Mouse (Mus musculus) MEL (cell line): ENCODE results near the gene Eef2. TPM values are rescaled to one million over a fixed set of nuclear protein-coding genes. Genes with fewer than 3 reads are reported as not detected.

Experiments
- DNase-seq: peaks from one replicate; pipeline ENCODE4 v3.0.0; 2011; ENCODE audit warnings: low read depth, low spot score
- H3K27ac ChIP-seq: 2 replicates; pipeline ENCODE4 v1.5.1; 2012; ENCODE audit warnings: low read depth, mild to moderate bottlenecking, control low read depth, low read length, moderate library complexity; ENCODE audit not compliant: control insufficient read depth
- H3K27me3 ChIP-seq, 2 experiments: fragments of 150-350 bp in 1 of 2; sonication (generic) in 1 of 2; 2 replicates each; pipeline ENCODE4 v1.6.1; 2012; ENCODE audit warnings: low read length in 2 of 2, mild to moderate bottlenecking in 2 of 2, improper control_type of control experiment in 1 of 2, moderate library complexity in 1 of 2; ENCODE audit not compliant: insufficient read depth in 2 of 2, control insufficient read depth in 1 of 2
- H3K36me3 ChIP-seq, 2 experiments: 2 replicates each; pipeline ENCODE4 v1.6.1; 2012 to 2014; ENCODE audit warnings: low read length in 2 of 2, improper control_type of control experiment in 1 of 2, inconsistent platforms in 1 of 2, mild to moderate bottlenecking in 1 of 2; ENCODE audit not compliant: insufficient read depth in 2 of 2, control insufficient read depth in 1 of 2
- H3K4me1 ChIP-seq, 2 experiments: fragments of 150-350 bp in 1 of 2; sonication (generic) in 1 of 2; 2 replicates each; pipeline ENCODE4 v1.6.1; 2012; ENCODE audit warnings: low read length in 2 of 2, improper control_type of control experiment in 1 of 2, mild to moderate bottlenecking in 1 of 2; ENCODE audit not compliant: insufficient read depth in 2 of 2, control insufficient read depth in 1 of 2
- H3K4me3 ChIP-seq, 2 experiments: fragments of 150-350 bp in 1 of 2; sonication (generic) in 1 of 2; 2 replicates each; pipeline ENCODE4 v1.5.1; 2012; ENCODE audit warnings: low read depth in 2 of 2, low read length in 2 of 2, mild to moderate bottlenecking in 2 of 2, moderate library complexity in 2 of 2, control low read depth in 1 of 2, improper control_type of control experiment in 1 of 2; ENCODE audit not compliant: control insufficient read depth in 1 of 2, insufficient read depth in 1 of 2
- H3K79me2 ChIP-seq: 2 replicates; pipeline ENCODE4 v1.6.1; 2012; ENCODE audit warnings: mild to moderate bottlenecking, low read length, moderate library complexity; ENCODE audit not compliant: control insufficient read depth, poor library complexity, insufficient read depth
- H3K9ac ChIP-seq: 2 replicates; pipeline ENCODE4 v1.6.1; 2012; ENCODE audit warnings: low read depth, mild to moderate bottlenecking, control low read depth, low read length, moderate library complexity; ENCODE audit not compliant: control insufficient read depth, poor library complexity, severe bottlenecking
- H3K9me3 ChIP-seq: fragments of 150-350 bp; sonication (generic); replicated peaks from 2 replicates; pipeline ENCODE4 v1.6.1; 2012; ENCODE audit warnings: mild to moderate bottlenecking, low read length, improper control_type of control experiment, moderate library complexity; ENCODE audit not compliant: insufficient read depth
- BHLHE40 ChIP-seq: IDR thresholded peaks from 2 replicates; pipeline ENCODE4 v1.6.1; 2012; ENCODE audit warnings: low read depth, mild to moderate bottlenecking, inconsistent platforms, low read length, improper control_type of control experiment, borderline replicate concordance
- CHD1 ChIP-seq: IDR thresholded peaks from 2 replicates; pipeline ENCODE4 v1.6.1; 2012; ENCODE audit warnings: low read depth, mild to moderate bottlenecking, inconsistent platforms, low read length, improper control_type of control experiment
- CHD2 ChIP-seq: IDR thresholded peaks from 2 replicates; pipeline ENCODE4 v1.6.1; 2011; ENCODE audit warnings: low read length, improper control_type of control experiment
- CTCF ChIP-seq, 3 experiments: IDR thresholded peaks in 2 of 3; conservative IDR thresholded peaks in 1 of 3; 2 replicates each; pipeline ENCODE4 v1.5.1; 2011 to 2012; ENCODE audit warnings: low read length in 3 of 3, low read depth in 2 of 3, mild to moderate bottlenecking in 2 of 3, improper control_type of control experiment in 1 of 3, inconsistent platforms in 1 of 3, mixed read lengths in 1 of 3, moderate library complexity in 1 of 3; ENCODE audit not compliant: control insufficient read depth in 1 of 3, insufficient read depth in 1 of 3, poor library complexity in 1 of 3, severe bottlenecking in 1 of 3
- E2F4 ChIP-seq: IDR thresholded peaks from 2 replicates; pipeline ENCODE4 v1.6.1; 2011; ENCODE audit warnings: low read depth, low read length, improper control_type of control experiment, borderline replicate concordance
- ELF1 ChIP-seq: IDR thresholded peaks from 2 replicates; pipeline ENCODE4 v1.6.1; 2014; ENCODE audit warnings: low read depth, mild to moderate bottlenecking, inconsistent platforms, low read length, improper control_type of control experiment, moderate library complexity
- EP300 ChIP-seq, 2 experiments: IDR thresholded peaks; 2 replicates each; pipeline ENCODE4 v1.6.1; 2011; ENCODE audit warnings: improper control_type of control experiment in 2 of 2, low read length in 2 of 2, low read depth in 1 of 2, mild to moderate bottlenecking in 1 of 2
- GABPA ChIP-seq: IDR thresholded peaks from 2 replicates; pipeline ENCODE4 v1.6.1; 2012; ENCODE audit warnings: low read depth, mild to moderate bottlenecking, inconsistent platforms, low read length, improper control_type of control experiment, moderate library complexity
- HCFC1 ChIP-seq: IDR thresholded peaks from 2 replicates; pipeline ENCODE4 v1.6.1; 2012; ENCODE audit warnings: low read depth, mild to moderate bottlenecking, inconsistent platforms, low read length, improper control_type of control experiment, moderate library complexity
- JUND ChIP-seq: IDR thresholded peaks from 2 replicates; pipeline ENCODE4 v1.6.1; 2011; ENCODE audit warnings: low read depth, mild to moderate bottlenecking, improper control_type of control experiment, low read length
- KAT2A ChIP-seq: conservative IDR thresholded peaks from 2 replicates; pipeline ENCODE4 v1.6.1; 2012; ENCODE audit warnings: low read depth, low read length, improper control_type of control experiment, inconsistent platforms
- MAX ChIP-seq: IDR thresholded peaks from 2 replicates; pipeline ENCODE4 v1.6.1; 2011; ENCODE audit warnings: low read length, improper control_type of control experiment
- MAZ ChIP-seq: IDR thresholded peaks from 2 replicates; pipeline ENCODE4 v1.6.1; 2012; ENCODE audit warnings: low read depth, mild to moderate bottlenecking, inconsistent platforms, low read length, improper control_type of control experiment
- MEF2A ChIP-seq: IDR thresholded peaks from 2 replicates; pipeline ENCODE4 v1.6.1; 2014; ENCODE audit warnings: low read depth, mild to moderate bottlenecking, inconsistent platforms, low read length, improper control_type of control experiment; ENCODE audit not compliant: poor library complexity, insufficient replicate concordance, severe bottlenecking; ENCODE audit errors: extremely low read depth
- MXI1 ChIP-seq: IDR thresholded peaks from 2 replicates; pipeline ENCODE4 v1.6.1; 2011; ENCODE audit warnings: mild to moderate bottlenecking, low read depth, low read length, improper control_type of control experiment
- NELFE ChIP-seq: IDR thresholded peaks from 2 replicates; pipeline ENCODE4 v1.6.1; 2011; ENCODE audit warnings: low read depth, low read length, improper control_type of control experiment
- NRF1 ChIP-seq: IDR thresholded peaks from 2 replicates; pipeline ENCODE4 v1.6.1; 2014; ENCODE audit warnings: low read depth, mild to moderate bottlenecking, inconsistent platforms, low read length, improper control_type of control experiment, moderate library complexity; ENCODE audit not compliant: poor library complexity, insufficient read depth, severe bottlenecking
- POLR2A ChIP-seq, 2 experiments: IDR thresholded peaks; 2 replicates each; pipeline ENCODE4 v1.6.1; 2011 to 2012; ENCODE audit warnings: low read length in 2 of 2, mild to moderate bottlenecking in 2 of 2, control low read depth in 1 of 2, improper control_type of control experiment in 1 of 2, low read depth in 1 of 2, moderate library complexity in 1 of 2; ENCODE audit not compliant: control insufficient read depth in 1 of 2, insufficient read depth in 1 of 2, poor library complexity in 1 of 2
- POLR2AphosphoS2 ChIP-seq: IDR thresholded peaks from 2 replicates; pipeline ENCODE4 v1.6.1; 2011; ENCODE audit warnings: low read length, improper control_type of control experiment
- RAD21 ChIP-seq: IDR thresholded peaks from 2 replicates; pipeline ENCODE4 v1.6.1; 2011; ENCODE audit warnings: mild to moderate bottlenecking, low read depth, low read length, improper control_type of control experiment
- RCOR1 ChIP-seq: IDR thresholded peaks from 2 replicates; pipeline ENCODE4 v1.6.1; 2012; ENCODE audit warnings: low read depth, mild to moderate bottlenecking, inconsistent platforms, low read length, improper control_type of control experiment
- SIN3A ChIP-seq: IDR thresholded peaks from 2 replicates; pipeline ENCODE4 v1.6.1; 2012; ENCODE audit warnings: low read length, improper control_type of control experiment, inconsistent platforms
- SMC3 ChIP-seq: IDR thresholded peaks from 2 replicates; pipeline ENCODE4 v1.6.1; 2011; ENCODE audit warnings: low read depth, low read length, improper control_type of control experiment
- TAL1 ChIP-seq: IDR thresholded peaks from 2 replicates; pipeline ENCODE4 v1.6.1; 2012; ENCODE audit warnings: mild to moderate bottlenecking, inconsistent platforms, low read length, moderate library complexity, mixed read lengths
- TCF12 ChIP-seq: IDR thresholded peaks from 2 replicates; pipeline ENCODE4 v1.6.1; 2014; ENCODE audit warnings: low read depth, mild to moderate bottlenecking, inconsistent platforms, low read length, improper control_type of control experiment, moderate library complexity
- USF1 ChIP-seq: IDR thresholded peaks from 2 replicates; pipeline ENCODE4 v1.6.1; 2014; ENCODE audit warnings: low read depth, mild to moderate bottlenecking, inconsistent platforms, low read length, improper control_type of control experiment, moderate library complexity
- USF2 ChIP-seq, 2 experiments: IDR thresholded peaks; 2 replicates each; pipeline ENCODE4 v1.6.1; 2011 to 2012; ENCODE audit warnings: improper control_type of control experiment in 2 of 2, low read length in 2 of 2, borderline replicate concordance in 1 of 2, inconsistent platforms in 1 of 2, low read depth in 1 of 2, mild to moderate bottlenecking in 1 of 2; ENCODE audit not compliant: insufficient read depth in 1 of 2
- ZC3H11A ChIP-seq: IDR thresholded peaks from 2 replicates; pipeline ENCODE4 v1.6.1; 2012; ENCODE audit warnings: low read depth, mild to moderate bottlenecking, inconsistent platforms, low read length, improper control_type of control experiment
- ZKSCAN1 ChIP-seq: IDR thresholded peaks from 2 replicates; pipeline ENCODE4 v1.6.1; 2012; ENCODE audit warnings: low read depth, mild to moderate bottlenecking, inconsistent platforms, low read length, improper control_type of control experiment, moderate library complexity
- ZMIZ1 ChIP-seq: IDR thresholded peaks from 2 replicates; pipeline ENCODE4 v1.6.1; 2012; ENCODE audit warnings: low read depth, mild to moderate bottlenecking, inconsistent platforms, low read length, improper control_type of control experiment, moderate library complexity
- polyA plus RNA-seq, 2 experiments: library from polyadenylated mRNA; stranded (reverse) in 1 of 2; unstranded in 1 of 2; fragments of >175 nt in 1 of 2; fragments of >200 nt in 1 of 2; gene quantifications; 2 replicates each; pipeline versions ENCODE4 v1.2.1 to v1.2.4; 2012; ENCODE audit warnings: low replicate concordance in 2 of 2, low read depth in 1 of 2; ENCODE audit not compliant: insufficient read length in 2 of 2, insufficient read depth in 1 of 2, missing spikeins in 1 of 2
- total RNA-seq: library from RNA; depleted of rRNA; stranded (reverse); fragments of 300-350 nt; gene quantifications from 2 replicates; pipeline ENCODE4 v1.2.3, GENCODE M21; 2012

Gene Eef2
- total and polyA plus RNA-seq, 3 experiments: 2,863 to 4,586 (median 3,442) TPM

GRCm38 (mm10) chr10:81210154-81210553 lies 33.7 kb downstream of the Eef2 start:
- no peak overlapping the region for H3K4me3 ChIP-seq

GRCm38 (mm10) chr10:81216260-81216659 lies 39.8 kb downstream of the Eef2 start:
- H3K27ac ChIP-seq: peak overlapping the region; percentile 48
- H3K9ac ChIP-seq: peak overlapping the region; percentile 49
- DNase-seq: peak; percentile 90
- H3K9me3 ChIP-seq: no peaks in the 10 kb centered on the region
- H3K4me1 ChIP-seq: peaks cover 2 to 13% of the 10 kb centered on the region in 2 experiments
- peak overlapping the region; percentile 31 to 60; a peak in 3 of 4 replicates for H3K4me3 ChIP-seq
- H3K36me3 ChIP-seq: peaks cover 0 to 2% of the 10 kb centered on the region in 2 experiments; a peak in 1 of 4 replicates
- no peaks in the 10 kb centered on the region for H3K27me3 ChIP-seq
- H3K79me2 ChIP-seq: no peaks in the 10 kb centered on the region
- TF ChIP-seq USF2 (IDR thresholded peaks at IDR 0.05; ENCODE audit: borderline replicate concordance in 1 of 2, insufficient read depth in 1 of 2, low read depth in 1 of 2, low read length in 2 of 2) (no peak), ZKSCAN1 (no peak), CHD2 (no peak), SIN3A (peak; percentile 67), KAT2A (no peak), ZMIZ1 (peak; percentile 63; the same call in 1 of the 2 replicates), MAZ (no peak), GABPA (no peak), NRF1 (0 out of 2 replicates have a peak, but pooled peaks have one; percentile 20), E2F4 (no peak), CTCF (IDR thresholded peaks at IDR 0.05 in 2 of 3, conservative IDR thresholded peaks at IDR 0.05 in 1 of 3; ENCODE audit: control insufficient read depth in 1 of 3, insufficient read depth in 1 of 3, low read depth in 2 of 3, low read length in 3 of 3, poor library complexity in 1 of 3, severe bottlenecking in 1 of 3) (no peak), HCFC1 (peak; percentile 69), USF1 (peak; percentile 10; the same call in 1 of the 2 replicates), MAX (peak; percentile 45; the same call in 1 of the 2 replicates), MEF2A (no peak), RCOR1 (peak; percentile 43; the same call in 1 of the 2 replicates), ELF1 (peak; percentile 63; the same call in 1 of the 2 replicates), ZC3H11A (no peak), BHLHE40 (no peak), TCF12 (peak; percentile 56; the same call in 1 of the 2 replicates), TAL1 (no peak), POLR2A (IDR thresholded peaks at IDR 0.05; ENCODE audit: control insufficient read depth in 1 of 2, insufficient read depth in 1 of 2, low read depth in 1 of 2, low read length in 2 of 2, poor library complexity in 1 of 2) (peak; percentile 48 to 76; a peak in 2 of 4 replicates), POLR2AphosphoS2 (peak; percentile 45; the same call in 1 of the 2 replicates), EP300 (IDR thresholded peaks at IDR 0.05; ENCODE audit: low read depth in 1 of 2, low read length in 2 of 2) (0 out of 4 replicates have a peak, but pooled peaks of 1 of the 2 experiments have one; percentile 19)

More at GRCm38 (mm10) chr10:81210154-81210553, 33.7 kb downstream of the Eef2 start:
- H3K4me1 ChIP-seq: no peaks in the 10 kb centered on the region; a peak in 1 of 4 replicates
- no peaks in the 10 kb centered on the region for H3K9me3 ChIP-seq
- no peaks in the 10 kb centered on the region for H3K36me3 ChIP-seq
- TF ChIP-seq ZKSCAN1 (no peak), USF2 (IDR thresholded peaks at IDR 0.05; ENCODE audit: borderline replicate concordance in 1 of 2, insufficient read depth in 1 of 2, low read depth in 1 of 2, low read length in 2 of 2) (no peak), SMC3 (no peak), RAD21 (peak; percentile 4; the same call in 1 of the 2 replicates), CTCF (IDR thresholded peaks at IDR 0.05 in 2 of 3, conservative IDR thresholded peaks at IDR 0.05 in 1 of 3; ENCODE audit: control insufficient read depth in 1 of 3, insufficient read depth in 1 of 3, low read depth in 2 of 3, low read length in 3 of 3, poor library complexity in 1 of 3, severe bottlenecking in 1 of 3) (peak; percentile 46 to 67 (median 57)), BHLHE40 (no peak), JUND (no peak), USF1 (no peak), E2F4 (no peak), RCOR1 (no peak), GABPA (no peak), MXI1 (no peak), KAT2A (no peak), ZC3H11A (no peak), CHD1 (no peak), NELFE (no peak)
- H3K27ac ChIP-seq: no peak overlapping the region
- peak; percentile 45 for DNase-seq
- no peaks in the 10 kb centered on the region; a peak in 1 of 4 replicates for H3K27me3 ChIP-seq
- no peak overlapping the region for H3K9ac ChIP-seq
- H3K79me2 ChIP-seq: no peaks in the 10 kb centered on the region
